In genomic region chr8:10971509-10971908, GRCm38 (mm10) we compare ENCODE assay signal across 15 mouse cellular contexts. TPM values are rescaled to one million over a fixed set of nuclear protein-coding genes. Genes with fewer than 3 reads are reported as not detected.
A peak's percentile ranks its signal among the peaks of the same experiment; 100 is the strongest.
DNase-seq lines count a peak whose midpoint lies in the region; ATAC-seq lines count a peak whose summit lies in the region.
"Had no signal": no experiment of that assay in that cellular context is flagged by ENCODE, and none has a peak within 500 bp of the region (broad histone marks: within the 10 kb centered on the region; RNA-seq: fewer than 3 reads in every experiment).

No protein-coding gene starts in this region.

- peak overlapping the region; percentile 43; the same call in 1 of the 2 replicates for H3K27ac ChIP-seq in kidney, embryonic 15.5 days
- H3K27ac ChIP-seq in embryonic facial prominence, embryonic 13.5 days: peak overlapping the region; percentile 72
- H3K27ac ChIP-seq: liver, embryonic 12.5 days had no signal

- DNase-seq in kidney, adult 18-20 months: no peak
- peak; percentile 51 for DNase-seq in splenic B cell, adult 2 months (ENCODE audit: low read depth, low spot score)
- no peak for DNase-seq in testis, postnatal 10 days (ENCODE audit: low spot score)
- no peak for DNase-seq in left cerebral cortex, postnatal 36 days (ENCODE audit: low spot score in 2 of 2)
- no peak for DNase-seq in adrenal gland, adult 2 months
- DNase-seq: cerebellum, adult 18-20 months; heart, postnatal 4 days; kidney, adult 8-10 months; right cerebral cortex, postnatal 25 days had no signal

- no peaks in the 10 kb centered on the region for H3K27me3 ChIP-seq in kidney, embryonic 15.5 days
- no peaks in the 10 kb centered on the region for H3K27me3 ChIP-seq in embryonic facial prominence, embryonic 13.5 days
- H3K27me3 ChIP-seq in splenic B cell, adult 2 months (ENCODE audit: control insufficient read depth, insufficient read depth, low read length, poor library complexity, severe bottlenecking): no peaks in the 10 kb centered on the region

- H3K9me3 ChIP-seq in kidney, embryonic 15.5 days (replicated peaks): no peaks in the 10 kb centered on the region
- H3K9me3 ChIP-seq in embryonic facial prominence, embryonic 13.5 days: no peaks in the 10 kb centered on the region
- H3K9me3 ChIP-seq: liver, embryonic 12.5 days had no signal

- H3K4me2 ChIP-seq in kidney, embryonic 15.5 days: no peak overlapping the region
- H3K4me2 ChIP-seq in embryonic facial prominence, embryonic 13.5 days: no peak overlapping the region
- H3K4me2 ChIP-seq: liver, embryonic 12.5 days had no signal

- ATAC-seq in kidney, embryonic 15.5 days (replicated peaks; ENCODE audit: low FRiP score): no peak
- ATAC-seq in CD4-positive, CD25-positive, alpha-beta regulatory T cell, adult 4 months: peak; percentile 37
- ATAC-seq in embryonic facial prominence, embryonic 13.5 days (ENCODE audit: insufficient number of reproducible peaks, insufficient read depth, low FRiP score, low TSS enrichment, low read depth): no peak
- ATAC-seq: liver, embryonic 12.5 days; lung, postnatal 0 days had no signal

- H3K9ac ChIP-seq in kidney, embryonic 15.5 days: no peak overlapping the region
- no peak overlapping the region for H3K9ac ChIP-seq in embryonic facial prominence, embryonic 13.5 days
- H3K9ac ChIP-seq: liver, embryonic 12.5 days had no signal

- intact Hi-C loops in left cerebral cortex, postnatal 36 days (cut with DNase I): no loop called here

- no peak overlapping the region for H3K4me3 ChIP-seq in kidney, embryonic 15.5 days (replicated peaks)
- H3K4me3 ChIP-seq in embryonic facial prominence, embryonic 13.5 days: no peak overlapping the region
- H3K4me3 ChIP-seq: liver, embryonic 12.5 days; myocyte had no signal

- WGBS in kidney, embryonic 15.5 days: 75% methylated on average over 5 of the region's 5 CpGs
- 79% methylated on average over 5 of the region's 5 CpGs for WGBS in embryonic facial prominence, embryonic 13.5 days

- H3K36me3 ChIP-seq in kidney, embryonic 15.5 days: no peaks in the 10 kb centered on the region
- H3K36me3 ChIP-seq in embryonic facial prominence, embryonic 13.5 days: no peaks in the 10 kb centered on the region
- H3K36me3 ChIP-seq in splenic B cell, adult 2 months (ENCODE audit: control insufficient read depth, insufficient read depth, low read length, poor library complexity, severe bottlenecking): no peaks in the 10 kb centered on the region
- H3K36me3 ChIP-seq: liver, embryonic 12.5 days had no signal

- peaks cover 76% of the 10 kb centered on the region for H3K4me1 ChIP-seq in kidney, embryonic 15.5 days
- peaks cover 72% of the 10 kb centered on the region for H3K4me1 ChIP-seq in embryonic facial prominence, embryonic 13.5 days

RNA-seq across cellular contexts. Expression of gene Irs2, which starts 36.7 kb away (rescaled TPM):
- 5.6 and 5.7 TPM in 2 replicates for polyA plus RNA-seq in kidney, embryonic 15.5 days (2015; fragmentation: Nextera tagmentation; extraction: Ambion mirVana)
- polyA plus RNA-seq in CD4-positive, CD25-positive, alpha-beta regulatory T cell, adult 4 months (2017; shearing (Covaris generic)): under 1 TPM; 0.68 to 0.83 TPM
- polyA plus RNA-seq in embryonic facial prominence, embryonic 13.5 days (2015; fragmentation: Nextera tagmentation; extraction: Ambion mirVana): 7.7 and 8.7 TPM in 2 replicates
- 10 to 100 TPM; 49.7 to 66.6 TPM for total RNA-seq in left cerebral cortex, postnatal 36 days (2021)
- 10 to 100 TPM; 29.8 to 37.6 TPM for total RNA-seq in adrenal gland, adult 2 months (2021)
- 17.7 and 19.6 TPM in 2 replicates for polyA plus RNA-seq in adrenal gland, adult 2 months (2012; rRNA removed)
